ENCODE assay signal across 29 mouse cellular contexts in the genomic region with DNA sequence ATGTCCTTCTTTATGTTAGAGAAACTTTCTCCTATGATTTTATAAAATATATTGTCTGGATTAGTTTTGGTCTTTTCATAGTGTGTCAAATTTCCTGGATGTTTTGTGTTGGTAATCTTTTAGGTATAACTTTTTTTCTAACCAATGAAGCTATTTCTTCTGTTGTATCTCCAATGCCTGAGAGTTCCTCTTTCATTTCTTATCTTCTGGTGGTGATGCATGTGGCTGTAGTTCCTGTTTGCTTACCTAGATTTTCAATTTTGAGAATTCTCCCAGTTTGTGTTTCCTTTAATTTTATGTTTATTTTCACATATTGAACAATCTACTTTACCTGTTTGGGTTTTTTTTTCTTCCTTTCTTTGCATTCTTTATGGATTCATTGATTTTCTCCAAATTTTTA.
"Had no signal": no experiment of that assay in that cellular context is flagged by ENCODE, and none has a peak within 500 bp of the region (broad histone marks: within the 10 kb centered on the region; RNA-seq: fewer than 3 reads in every experiment).

No protein-coding gene starts in this region.

- H3K27ac ChIP-seq: heart, embryonic 13.5 days; heart, embryonic 15.5 days; hindbrain, embryonic 10.5 days; hindbrain, embryonic 12.5 days; hindbrain, embryonic 13.5 days; hindbrain, embryonic 14.5 days; hindbrain, embryonic 15.5 days; hindbrain, postnatal 0 days; intestine, embryonic 15.5 days; kidney, embryonic 15.5 days; kidney, postnatal 0 days; layer of hippocampus, adult 2 months; left cerebral cortex, adult 2 months had no signal

- H3K9me3 ChIP-seq: heart, embryonic 13.5 days; heart, embryonic 15.5 days; hindbrain, embryonic 10.5 days; hindbrain, embryonic 13.5 days; hindbrain, embryonic 15.5 days; intestine, embryonic 15.5 days; kidney, embryonic 15.5 days had no signal

- H3K4me1 ChIP-seq: heart, embryonic 13.5 days; heart, embryonic 15.5 days; hindbrain, embryonic 10.5 days; hindbrain, embryonic 12.5 days; hindbrain, embryonic 13.5 days; hindbrain, embryonic 15.5 days; intestine, embryonic 15.5 days; kidney, embryonic 15.5 days had no signal

- H3K4me3 ChIP-seq: heart, embryonic 13.5 days; heart, embryonic 15.5 days; hindbrain, embryonic 10.5 days; hindbrain, embryonic 12.5 days; hindbrain, embryonic 13.5 days; hindbrain, embryonic 15.5 days; intestine, embryonic 15.5 days; kidney, embryonic 15.5 days; layer of hippocampus, adult 2 months; left cerebral cortex, adult 2 months had no signal

- H3K9ac ChIP-seq: heart, embryonic 13.5 days; heart, embryonic 15.5 days; hindbrain, embryonic 12.5 days; hindbrain, embryonic 13.5 days; hindbrain, embryonic 14.5 days; hindbrain, embryonic 15.5 days; intestine, embryonic 15.5 days; kidney, embryonic 15.5 days had no signal

- DNase-seq: heart, postnatal 10 days; heart, postnatal 14 days; heart, postnatal 36 days; heart, postnatal 4 days; kidney, adult 11 months; kidney, adult 18-20 months; kidney, adult 2 months; kidney, adult 8-10 months; kidney, adult 9 months; kidney, postnatal 10 days; kidney, postnatal 14 days; kidney, postnatal 25 days; kidney, postnatal 36 days; kidney, postnatal 4 days; layer of hippocampus, adult 9-11 months; layer of hippocampus, postnatal 36 days had no signal

- H3K27me3 ChIP-seq: heart, embryonic 13.5 days; heart, embryonic 15.5 days; hindbrain, embryonic 12.5 days; hindbrain, embryonic 13.5 days; hindbrain, embryonic 15.5 days; intestine, embryonic 15.5 days; kidney, embryonic 15.5 days had no signal

- H3K36me3 ChIP-seq: heart, embryonic 13.5 days; heart, embryonic 15.5 days; hindbrain, embryonic 10.5 days; hindbrain, embryonic 12.5 days; hindbrain, embryonic 13.5 days; hindbrain, embryonic 15.5 days; intestine, embryonic 15.5 days; kidney, embryonic 15.5 days had no signal
